Comparison of ENCODE assay signal across 20 mouse cellular contexts in the genomic region with DNA sequence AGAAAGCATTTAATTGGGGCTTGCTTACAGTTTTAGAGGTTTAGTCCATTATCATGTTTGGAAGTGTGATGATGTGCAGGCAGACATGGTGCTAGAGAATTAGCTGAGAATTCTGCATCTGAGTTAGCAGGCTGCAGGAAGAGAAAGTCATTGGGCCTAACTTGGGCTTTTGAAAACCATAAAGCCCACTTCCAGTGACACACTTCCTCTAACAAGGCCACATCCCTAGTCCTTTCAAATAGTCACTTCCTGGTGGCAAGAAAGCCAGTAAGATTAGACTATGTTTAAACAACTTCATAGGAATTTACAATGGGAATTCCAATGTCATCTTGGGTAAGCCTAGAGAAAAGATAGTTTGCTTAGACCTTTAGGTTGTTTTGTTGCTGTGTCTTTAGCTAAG. TPM values are rescaled to one million over a fixed set of nuclear protein-coding genes. Genes with fewer than 3 reads are reported as not detected.
A peak's percentile ranks its signal among the peaks of the same experiment; 100 is the strongest.
DNase-seq lines count a peak whose midpoint lies in the region; ATAC-seq and TF ChIP-seq lines count a peak whose summit lies in the region.
"Had no signal": no experiment of that assay in that cellular context is flagged by ENCODE, and none has a peak within 500 bp of the region (broad histone marks: within the 10 kb centered on the region; RNA-seq: fewer than 3 reads in every experiment).

No protein-coding gene starts in this region.

- intact Hi-C loops in heart, postnatal 36 days (cut with DNase I), result no loop called here

- peaks cover 12% of the 10 kb centered on the region for H3K4me1 ChIP-seq in lung, adult 2 months (ENCODE audit: control insufficient read depth, insufficient read depth, low read length)
- H3K4me1 ChIP-seq: embryonic facial prominence, embryonic 12.5 days; forebrain, embryonic 12.5 days; hindbrain, embryonic 12.5 days had no signal

- ATAC-seq in activated CD4-positive, CD25-positive, alpha-beta regulatory T cell, adult 4 months, result peak; percentile 10
- peak; percentile 10 to 30; a peak in 1 of 4 replicates for ATAC-seq in hematopoietic stem cell, adult 5-6 weeks (replicated peaks in 1 of 2; ENCODE audit: insufficient read depth in 1 of 2, low FRiP score in 2 of 2, low TSS enrichment in 1 of 2, low read depth in 1 of 2, poor library complexity in 2 of 2, severe bottlenecking in 2 of 2)
- 0 out of 2 replicates have a peak, but pooled peaks have one; percentile 2 for ATAC-seq in megakaryocyte progenitor cell, adult 5-6 weeks (replicated peaks; ENCODE audit: poor library complexity)
- ATAC-seq: forebrain, embryonic 16.5 days; hindbrain, embryonic 16.5 days had no signal

- TF ChIP-seq POLR2A in lung, adult 2 months (IDR thresholded peaks at IDR 0.05; ENCODE audit: borderline replicate concordance, extremely low read depth, low read depth, low read length), result no peak

- peak; percentile 11 for DNase-seq in heart, adult 11 months
- no peak for DNase-seq in heart, postnatal 36 days
- no peak for DNase-seq in lung, adult 2 months
- DNase-seq in lung, postnatal 25 days (ENCODE audit: low spot score), result no peak
- DNase-seq in layer of hippocampus, postnatal 10 days (ENCODE audit: low spot score in 2 of 2), result no peak
- DNase-seq: adrenal gland, adult 2 months; adrenal gland, postnatal 25 days; cerebellum, adult 11 months; cerebellum, adult 8-10 months; cerebellum, postnatal 14 days; gastrocnemius, postnatal 10 days had no signal

- no peak overlapping the region for H3K4me3 ChIP-seq in lung, adult 2 months (replicated peaks; ENCODE audit: extremely low read depth, low read depth, low read length)
- H3K4me3 ChIP-seq: embryonic facial prominence, embryonic 12.5 days; forebrain, embryonic 12.5 days; heart, embryonic 12.5 days; hindbrain, embryonic 12.5 days had no signal

- TF ChIP-seq CTCF in lung, adult 2 months (IDR thresholded peaks at IDR 0.05; ENCODE audit: insufficient read depth, low read length), result no peak

RNA-seq across cellular contexts. Expression of gene Sugt1, which starts 45.9 kb away (rescaled TPM):
- total RNA-seq in heart, postnatal 36 days (2021), result 10 to 100 TPM; 64.8 to 73.7 TPM
- 100 to 1,000 TPM; 147 to 171 TPM for polyA plus RNA-seq in activated CD4-positive, CD25-positive, alpha-beta regulatory T cell, adult 4 months (2017; shearing (Covaris generic))
- total RNA-seq in hematopoietic stem cell, adult 5-6 weeks (2017), result 141 and 146 TPM in 2 replicates
- total RNA-seq in megakaryocyte progenitor cell, adult 5-6 weeks (2015), result 103 and 124 TPM in 2 replicates
- 125 and 134 TPM in 2 replicates for total RNA-seq in megakaryocyte progenitor cell, adult 5-6 weeks (2017)
- polyA plus RNA-seq in lung, adult 2 months (2012; rRNA removed), result 4.2 and 7.7 TPM in 2 replicates
- 10 to 100 TPM; 89.6 to 95.4 TPM for total RNA-seq in layer of hippocampus, postnatal 10 days (2021)
